Mouse (Mus musculus): ENCODE data around the gene Mucl3.

Mucl3 gene

GRCm38 (mm10) chr17:35643609-35644236 lies at the start of gene Mucl3:
TSS of gene Mucl3 (minus strand) at chr17:35643695.
- peak; percentile 50 for DNase-seq (ENCODE audit: low spot score)

GRCm38 (mm10) chr17:35692368-35692767 lies 48.9 kb upstream of the Mucl3 start:
- no peak for DNase-seq (ENCODE audit: low spot score)

- no peak for DNase-seq (ENCODE audit: low spot score)
These were observed 48.3 kb upstream of the Mucl3 start for GRCm38 (mm10) chr17:35691811-35692210.

GRCm38 (mm10) chr17:35689936-35690645 lies 46.6 kb upstream of the Mucl3 start:
- no peak for DNase-seq (ENCODE audit: low spot score)

GRCm38 (mm10) chr17:35688347-35689175 lies 45.1 kb upstream of the Mucl3 start:
- DNase-seq (ENCODE audit: low spot score) = no peak

- DNase-seq (ENCODE audit: low spot score) = no peak
These were observed 41.6 kb upstream of the Mucl3 start for GRCm38 (mm10) chr17:35685061-35685460.

- DNase-seq (ENCODE audit: low spot score) = no peak
These were observed 38.5 kb upstream of the Mucl3 start for GRCm38 (mm10) chr17:35681986-35682385.

GRCm38 (mm10) chr17:35680591-35680990 lies 37.1 kb upstream of the Mucl3 start:
- DNase-seq (ENCODE audit: low spot score) = no peak

GRCm38 (mm10) chr17:35673416-35674035 lies 30.0 kb upstream of the Mucl3 start, which contains the start of gene Gtf2h4:
TSS of gene Gtf2h4 (minus strand) at chr17:35673739.
- DNase-seq (ENCODE audit: low spot score) = peak; percentile 96

GRCm38 (mm10) chr17:35672527-35672926 lies 29.0 kb upstream of the Mucl3 start:
- no peak for DNase-seq (ENCODE audit: low spot score)

GRCm38 (mm10) chr17:35671846-35672245 lies 28.4 kb upstream of the Mucl3 start:
- DNase-seq (ENCODE audit: low spot score) = no peak

GRCm38 (mm10) chr17:35669731-35670130 lies 26.2 kb upstream of the Mucl3 start:
- no peak for DNase-seq (ENCODE audit: low spot score)

- peak; percentile 97 for DNase-seq (ENCODE audit: low spot score)
These were observed 24.0 kb upstream of the Mucl3 start, which contains the start of gene Vars2 for GRCm38 (mm10) chr17:35667334-35668065. TSS of gene Vars2 (minus strand) at chr17:35667592.

GRCm38 (mm10) chr17:35666851-35667256 lies 23.4 kb upstream of the Mucl3 start:
- no peak for DNase-seq (ENCODE audit: low spot score)

- peak; percentile 77 for DNase-seq (ENCODE audit: low spot score)
These were observed 22.5 kb upstream of the Mucl3 start for GRCm38 (mm10) chr17:35665957-35666515.

- no peak for DNase-seq (ENCODE audit: low spot score)
These were observed 9.6 kb upstream of the Mucl3 start for GRCm38 (mm10) chr17:35653086-35653485.

- peak; percentile 90 for DNase-seq (ENCODE audit: low spot score)
These were observed 5.9 kb upstream of the Mucl3 start for GRCm38 (mm10) chr17:35649429-35649828.

- DNase-seq (ENCODE audit: low spot score) = no peak
These were observed 4.1 kb downstream of the Mucl3 start for GRCm38 (mm10) chr17:35639352-35639751.

GRCm38 (mm10) chr17:35638475-35639190 lies 4.9 kb downstream of the Mucl3 start:
- DNase-seq (ENCODE audit: low spot score) = peak; percentile 81

GRCm38 (mm10) chr17:35636363-35636762 lies 7.1 kb downstream of the Mucl3 start:
- DNase-seq (ENCODE audit: low spot score) = peak; percentile 84
